Mouse (Mus musculus): ENCODE measurements around the gene Kcnab3. TPM values are rescaled to one million over a fixed set of nuclear protein-coding genes. Genes with fewer than 3 reads are reported as not detected.

Kcnab3 gene
- polyA plus RNA-seq, 1 experiment from 2014 or later, result 6.0 TPM

- H3K27ac ChIP-seq (ENCODE audit: low read depth, low read length), result no peak overlapping the region
- peak overlapping the region; percentile 95 for H3K4me2 ChIP-seq (ENCODE audit: low read length)
- H3K36me3 ChIP-seq (ENCODE audit: control insufficient read depth, insufficient read depth, low read length), result no peaks in the 10 kb centered on the region
- H3K4me3 ChIP-seq (ENCODE audit: low read length), result peak overlapping the region; percentile 50; the same call in 1 of the 2 replicates
- no peak overlapping the region for H3K9ac ChIP-seq (ENCODE audit: low read depth, low read length)
- peaks cover 34% of the 10 kb centered on the region for H3K4me1 ChIP-seq (ENCODE audit: control insufficient read depth, insufficient read depth, low read depth, low read length)
- WGBS, result 18% methylated on average over 9 of the region's 9 CpGs
- no peaks in the 10 kb centered on the region for H3K9me3 ChIP-seq (ENCODE audit: control insufficient read depth, low read length)
- ATAC-seq, result no peak
- H3K27me3 ChIP-seq (replicated peaks; ENCODE audit: control insufficient read depth, insufficient read depth, low read length), result no peaks in the 10 kb centered on the region
These were observed 1.0 kb downstream of the Kcnab3 start for GRCm38 (mm10) chr11:69327157-69327442.

- Histone ChIP-seq H3K4me2 (ENCODE audit: low read length) (no peak overlapping the region), H3K9ac (ENCODE audit: low read depth, low read length) (no peak overlapping the region), H3K27ac (ENCODE audit: low read depth, low read length) (no peak overlapping the region), H3K27me3 (replicated peaks; ENCODE audit: control insufficient read depth, insufficient read depth, low read length) (no peaks in the 10 kb centered on the region), H3K4me3 (ENCODE audit: low read length) (no peak overlapping the region), H3K36me3 (ENCODE audit: control insufficient read depth, insufficient read depth, low read length) (no peaks in the 10 kb centered on the region), H3K4me1 (ENCODE audit: control insufficient read depth, insufficient read depth, low read depth, low read length) (peaks cover 33% of the 10 kb centered on the region), H3K9me3 (ENCODE audit: control insufficient read depth, low read length) (no peaks in the 10 kb centered on the region)
- no peak for ATAC-seq
- 54% methylated on average over 6 of the region's 6 CpGs for WGBS
These were observed 1.6 kb downstream of the Kcnab3 start for GRCm38 (mm10) chr11:69327648-69328047.

- Histone ChIP-seq H3K27me3 (replicated peaks; ENCODE audit: control insufficient read depth, insufficient read depth, low read length) (no peaks in the 10 kb centered on the region), H3K36me3 (ENCODE audit: control insufficient read depth, insufficient read depth, low read length) (no peaks in the 10 kb centered on the region), H3K27ac (ENCODE audit: low read depth, low read length) (no peak overlapping the region), H3K4me2 (ENCODE audit: low read length) (no peak overlapping the region), H3K4me3 (ENCODE audit: low read length) (no peak overlapping the region), H3K9me3 (ENCODE audit: control insufficient read depth, low read length) (no peaks in the 10 kb centered on the region), H3K9ac (ENCODE audit: low read depth, low read length) (no peak overlapping the region), H3K4me1 (ENCODE audit: control insufficient read depth, insufficient read depth, low read depth, low read length) (peaks cover 28% of the 10 kb centered on the region)
- no peak for ATAC-seq
- WGBS, result 96% methylated on average over 6 of the region's 6 CpGs
These were observed 2.5 kb downstream of the Kcnab3 start for GRCm38 (mm10) chr11:69328517-69328916.

- WGBS, result 91% methylated on average over 6 of the region's 6 CpGs
- Histone ChIP-seq H3K9me3 (ENCODE audit: control insufficient read depth, low read length) (no peaks in the 10 kb centered on the region), H3K4me1 (ENCODE audit: control insufficient read depth, insufficient read depth, low read depth, low read length) (peaks cover 18% of the 10 kb centered on the region), H3K4me2 (ENCODE audit: low read length) (no peak overlapping the region; the same call in 1 of the 2 replicates), H3K27ac (ENCODE audit: low read depth, low read length) (no peak overlapping the region; the same call in 1 of the 2 replicates), H3K9ac (ENCODE audit: low read depth, low read length) (no peak overlapping the region), H3K36me3 (ENCODE audit: control insufficient read depth, insufficient read depth, low read length) (no peaks in the 10 kb centered on the region), H3K27me3 (replicated peaks; ENCODE audit: control insufficient read depth, insufficient read depth, low read length) (no peaks in the 10 kb centered on the region), H3K4me3 (ENCODE audit: low read length) (no peak overlapping the region)
- no peak for ATAC-seq
These were observed 5.1 kb downstream of the Kcnab3 start for GRCm38 (mm10) chr11:69331152-69331551.

GRCm38 (mm10) chr11:69331929-69332405 is 5.9 kb downstream of the Kcnab3 start:
- peak overlapping the region; percentile 70 for H3K4me2 ChIP-seq (ENCODE audit: low read length)
- H3K4me1 ChIP-seq (ENCODE audit: control insufficient read depth, insufficient read depth, low read depth, low read length), result peaks cover 12% of the 10 kb centered on the region
- WGBS, result 1% methylated on average over 24 of the region's 24 CpGs
- H3K4me3 ChIP-seq (ENCODE audit: low read length), result peak overlapping the region; percentile 49
- peak overlapping the region; percentile 78 for H3K27ac ChIP-seq (ENCODE audit: low read depth, low read length)
- H3K36me3 ChIP-seq (ENCODE audit: control insufficient read depth, insufficient read depth, low read length), result no peaks in the 10 kb centered on the region
- peak overlapping the region; percentile 68 for H3K9ac ChIP-seq (ENCODE audit: low read depth, low read length)
- H3K27me3 ChIP-seq (replicated peaks; ENCODE audit: control insufficient read depth, insufficient read depth, low read length), result no peaks in the 10 kb centered on the region
- ATAC-seq, result peak; percentile 85
- H3K9me3 ChIP-seq (ENCODE audit: control insufficient read depth, low read length), result no peaks in the 10 kb centered on the region

GRCm38 (mm10) chr11:69332713-69333253 is 6.7 kb downstream of the Kcnab3 start:
- no peaks in the 10 kb centered on the region for H3K27me3 ChIP-seq (replicated peaks; ENCODE audit: control insufficient read depth, insufficient read depth, low read length)
- H3K4me3 ChIP-seq (ENCODE audit: low read length), result no peak overlapping the region
- H3K9me3 ChIP-seq (ENCODE audit: control insufficient read depth, low read length), result no peaks in the 10 kb centered on the region
- 0 out of 2 replicates have a peak overlapping the region, but pooled peaks have one; percentile 68 for H3K9ac ChIP-seq (ENCODE audit: low read depth, low read length)
- WGBS, result 40% methylated on average over 8 of the region's 8 CpGs
- peak overlapping the region; percentile 70 for H3K4me2 ChIP-seq (ENCODE audit: low read length)
- H3K27ac ChIP-seq (ENCODE audit: low read depth, low read length), result 0 out of 2 replicates have a peak overlapping the region, but pooled peaks have one; percentile 78
- peaks cover 11% of the 10 kb centered on the region for H3K4me1 ChIP-seq (ENCODE audit: control insufficient read depth, insufficient read depth, low read depth, low read length)
- no peaks in the 10 kb centered on the region for H3K36me3 ChIP-seq (ENCODE audit: control insufficient read depth, insufficient read depth, low read length)
- ATAC-seq, result no peak

GRCm38 (mm10) chr11:69333922-69334321 is 7.9 kb downstream of the Kcnab3 start:
- H3K4me1 ChIP-seq (ENCODE audit: control insufficient read depth, insufficient read depth, low read depth, low read length), result peaks cover 11% of the 10 kb centered on the region
- no peak for ATAC-seq
- no peaks in the 10 kb centered on the region for H3K27me3 ChIP-seq (replicated peaks; ENCODE audit: control insufficient read depth, insufficient read depth, low read length)
- H3K9ac ChIP-seq (ENCODE audit: low read depth, low read length), result no peak overlapping the region
- H3K36me3 ChIP-seq (ENCODE audit: control insufficient read depth, insufficient read depth, low read length), result no peaks in the 10 kb centered on the region
- no peak overlapping the region for H3K4me3 ChIP-seq (ENCODE audit: low read length)
- WGBS, result 60% methylated on average over 3 of the region's 3 CpGs
- H3K9me3 ChIP-seq (ENCODE audit: control insufficient read depth, low read length), result no peaks in the 10 kb centered on the region
- no peak overlapping the region for H3K4me2 ChIP-seq (ENCODE audit: low read length)
- H3K27ac ChIP-seq (ENCODE audit: low read depth, low read length), result no peak overlapping the region

- ATAC-seq, result no peak
- Histone ChIP-seq H3K4me3 (ENCODE audit: low read length) (no peak overlapping the region), H3K4me2 (ENCODE audit: low read length) (no peak overlapping the region), H3K27ac (ENCODE audit: low read depth, low read length) (no peak overlapping the region), H3K4me1 (ENCODE audit: control insufficient read depth, insufficient read depth, low read depth, low read length) (peaks cover 12% of the 10 kb centered on the region), H3K9ac (ENCODE audit: low read depth, low read length) (no peak overlapping the region), H3K9me3 (ENCODE audit: control insufficient read depth, low read length) (no peaks in the 10 kb centered on the region), H3K36me3 (ENCODE audit: control insufficient read depth, insufficient read depth, low read length) (no peaks in the 10 kb centered on the region), H3K27me3 (replicated peaks; ENCODE audit: control insufficient read depth, insufficient read depth, low read length) (no peaks in the 10 kb centered on the region)
- WGBS, result 77% methylated on average over 4 of the region's 4 CpGs
These were observed 8.7 kb downstream of the Kcnab3 start for GRCm38 (mm10) chr11:69334796-69335195.

- peak within 1 kb of the TSS; percentile 73 for H3K4me3 ChIP-seq (ENCODE audit: low read length)
- peak within 1 kb of the TSS; percentile 96 for H3K27ac ChIP-seq (ENCODE audit: low read depth, low read length)
- peak; percentile 91 for ATAC-seq
- no peaks in the 10 kb centered on the region for H3K27me3 ChIP-seq (replicated peaks; ENCODE audit: control insufficient read depth, insufficient read depth, low read length)
- peak within 1 kb of the TSS; percentile 77 for H3K4me2 ChIP-seq (ENCODE audit: low read length)
- H3K4me1 ChIP-seq (ENCODE audit: control insufficient read depth, insufficient read depth, low read depth, low read length), result peaks cover 18% of the 10 kb centered on the region
- H3K36me3 ChIP-seq (ENCODE audit: control insufficient read depth, insufficient read depth, low read length), result peaks cover 16% of the 10 kb centered on the region
- peak within 1 kb of the TSS; percentile 88 for H3K9ac ChIP-seq (ENCODE audit: low read depth, low read length)
- no peaks in the 10 kb centered on the region for H3K9me3 ChIP-seq (ENCODE audit: control insufficient read depth, low read length)
- WGBS, result 1% methylated on average over 87 of the region's 99 CpGs
These were observed 14.4 kb downstream of the Kcnab3 start, which contains the start of gene Rnf227 for GRCm38 (mm10) chr11:69340161-69341131. TSS of gene Rnf227 (plus strand) at chr11:69340461.
